Mouse (Mus musculus): ENCODE measurements at regions not wholly inside any gene's neighbourhood (a gene's known extent, or its start where the extent isn't known, plus 50 kb on each side); places are given as distances from the start of the nearest gene placed in this dataset.

- DNase-seq (ENCODE audit: low spot score in 2 of 2): peak in 1 of 2 experiments; percentile 36
Observed at GRCm38 (mm10) chr15:68811041-68811440, 2310.3 kb upstream of the Lrrc6 start.

DNA sequence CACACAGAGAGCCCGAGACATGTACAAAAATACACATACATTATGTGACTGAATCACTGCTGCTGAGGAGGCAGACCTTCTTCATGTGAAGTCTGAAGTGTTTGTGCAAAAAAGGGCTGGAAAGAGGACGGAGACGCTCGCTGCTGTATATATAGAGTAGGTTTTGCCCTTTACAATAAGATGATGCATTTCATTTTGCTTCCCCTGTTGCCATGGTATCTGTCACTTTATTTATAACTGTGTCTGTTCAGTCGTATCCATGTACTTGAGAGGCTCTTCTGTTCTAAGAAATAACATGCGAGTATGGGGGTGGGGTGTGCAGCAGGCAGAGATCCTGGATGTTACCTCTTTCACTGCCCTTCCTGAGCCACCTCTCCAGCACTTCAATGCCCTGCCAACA lies 2309.9 kb upstream of the Lrrc6 start:
- DNase-seq (ENCODE audit: low spot score in 2 of 2): peak; percentile 56 to 70

DNA sequence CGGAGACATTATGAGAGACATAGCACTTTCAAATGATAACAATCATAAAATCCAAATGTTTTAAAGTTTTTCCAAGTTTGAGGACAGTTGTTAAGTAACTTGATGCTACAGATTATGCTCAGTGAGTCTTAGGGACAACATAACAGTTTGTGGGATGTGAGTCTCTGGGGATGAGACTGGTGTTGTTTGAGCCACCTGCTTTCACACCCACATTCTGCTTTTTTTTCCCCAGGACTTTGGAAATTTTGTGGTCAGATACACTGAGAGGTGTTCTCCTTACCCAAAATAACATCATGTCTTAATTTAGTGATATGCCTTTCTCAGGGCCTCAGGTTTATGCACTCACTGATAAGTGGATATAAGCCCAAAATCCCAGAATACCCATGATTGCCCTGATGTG lies 2307.5 kb upstream of the Lrrc6 start:
- DNase-seq (ENCODE audit: low spot score in 2 of 2): no peak

DNA sequence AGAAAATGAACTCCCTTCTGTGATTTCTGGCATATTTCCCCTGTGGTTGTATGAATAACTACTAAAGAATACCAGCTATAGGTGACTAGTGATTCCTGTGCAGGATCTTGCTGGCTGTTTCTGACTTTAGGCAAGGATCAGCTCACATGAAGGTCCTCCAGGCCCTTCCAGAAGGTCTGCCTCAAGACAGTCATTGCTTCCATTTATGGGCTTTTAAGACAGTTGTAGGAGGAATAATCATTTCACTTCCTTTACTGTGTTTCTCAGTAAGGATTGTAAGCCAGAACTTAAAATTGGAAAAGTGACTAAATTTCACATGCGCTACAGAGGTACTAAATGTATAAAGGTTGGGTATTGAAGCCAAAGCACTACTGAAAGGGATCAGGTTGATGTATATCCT lies 2303.5 kb upstream of the Lrrc6 start:
- no peak for DNase-seq (ENCODE audit: low spot score in 2 of 2)

GRCm38 (mm10) chr15:68801763-68802162 lies 2301.1 kb upstream of the Lrrc6 start:
- DNase-seq (ENCODE audit: low spot score in 2 of 2): peak; percentile 19 to 37

DNA sequence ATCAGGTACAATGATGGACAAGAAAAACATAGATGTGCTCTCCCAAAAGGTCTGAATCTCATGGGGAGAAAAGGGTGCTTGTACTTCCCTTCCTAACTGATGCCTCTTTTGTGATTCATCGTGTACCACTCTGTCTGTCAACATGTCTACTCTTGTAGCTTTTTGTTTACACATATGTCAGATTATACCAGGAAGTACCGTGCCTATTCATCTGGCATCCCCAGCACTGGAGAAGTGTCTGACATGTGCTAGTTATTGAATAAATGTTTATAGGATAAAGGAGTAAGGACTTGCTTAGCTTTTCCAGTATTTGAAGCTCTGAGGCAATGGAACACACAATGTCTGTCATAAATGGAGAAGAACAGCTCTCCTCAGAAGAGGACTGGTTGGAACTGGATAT lies 2296.7 kb upstream of the Lrrc6 start:
- no peak for DNase-seq (ENCODE audit: low spot score in 2 of 2)

GRCm38 (mm10) chr15:68795239-68795960 lies 2294.7 kb upstream of the Lrrc6 start:
- peak; percentile 8 to 43 for DNase-seq (ENCODE audit: low spot score in 2 of 2)

DNA sequence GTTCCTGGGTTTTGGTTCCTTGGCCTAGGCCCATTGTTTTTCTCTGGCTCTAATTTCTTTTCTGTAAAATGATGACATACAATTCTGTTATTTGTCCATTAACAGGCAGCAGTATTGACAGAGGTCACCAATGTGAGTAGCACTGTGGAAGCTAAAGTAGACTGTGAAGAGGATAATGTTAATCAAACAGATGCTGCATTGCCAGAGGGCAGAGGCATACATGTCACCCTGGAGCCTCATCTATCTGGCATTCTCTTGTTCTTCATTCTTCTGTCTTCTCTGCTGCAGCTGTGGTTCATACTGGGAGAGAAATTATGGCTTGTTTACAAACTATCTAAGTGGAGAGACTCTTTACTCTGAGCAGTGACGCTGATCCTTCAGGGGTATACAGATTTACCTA lies 2259.2 kb upstream of the Lrrc6 start:
- DNase-seq (ENCODE audit: low spot score in 2 of 2): no peak

GRCm38 (mm10) chr15:68755255-68755654 lies 2254.5 kb upstream of the Lrrc6 start:
- DNase-seq (ENCODE audit: low spot score in 2 of 2): no peak

DNA sequence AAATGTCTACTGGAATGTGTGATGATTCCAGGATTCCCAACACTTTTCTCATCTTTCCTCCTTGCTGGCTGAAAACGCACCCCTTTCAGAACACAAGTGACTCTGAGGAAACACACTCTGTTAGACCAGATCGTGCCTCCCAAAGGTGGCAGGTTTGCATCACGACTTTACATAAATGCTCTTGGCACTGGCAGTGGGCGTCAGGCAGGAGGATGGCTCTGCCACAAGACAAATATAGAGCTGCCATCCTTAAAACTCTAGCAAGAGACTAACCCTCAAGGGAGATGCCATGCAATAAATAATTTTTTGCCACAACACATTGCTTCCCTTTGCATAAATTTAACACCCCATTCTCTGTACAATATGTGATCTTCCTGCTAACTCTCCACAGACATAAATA lies 2254.1 kb upstream of the Lrrc6 start:
- peak; percentile 79 to 80 for DNase-seq (ENCODE audit: low spot score in 2 of 2)

- no peak for DNase-seq (ENCODE audit: low spot score in 2 of 2)
Observed at GRCm38 (mm10) chr15:68739344-68739743, 2238.6 kb upstream of the Lrrc6 start.

DNA sequence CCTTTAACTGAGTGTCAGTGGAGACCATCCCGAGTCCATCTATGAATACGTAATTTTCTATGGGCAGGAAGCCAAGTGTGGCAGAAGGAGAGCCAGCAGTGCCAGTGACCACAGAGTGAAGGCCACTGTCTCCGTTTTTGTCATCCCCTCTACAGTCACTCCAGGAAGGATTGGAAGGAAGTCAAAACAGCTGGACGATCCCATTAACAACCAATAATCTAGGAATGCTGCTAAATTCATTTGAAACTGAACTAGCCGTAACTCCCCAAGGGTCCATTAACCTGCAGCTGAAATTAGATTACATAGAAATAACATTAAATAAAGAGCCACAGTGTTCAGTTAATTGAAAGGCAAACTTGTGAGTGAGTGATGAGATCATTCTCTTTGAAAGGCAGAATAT lies 2220.5 kb upstream of the Lrrc6 start:
- no peak for DNase-seq (ENCODE audit: low spot score in 2 of 2)

- DNase-seq (ENCODE audit: low spot score in 2 of 2): peak; percentile 22 to 32
Observed at GRCm38 (mm10) chr15:68719486-68719885, 2218.8 kb upstream of the Lrrc6 start.

DNA sequence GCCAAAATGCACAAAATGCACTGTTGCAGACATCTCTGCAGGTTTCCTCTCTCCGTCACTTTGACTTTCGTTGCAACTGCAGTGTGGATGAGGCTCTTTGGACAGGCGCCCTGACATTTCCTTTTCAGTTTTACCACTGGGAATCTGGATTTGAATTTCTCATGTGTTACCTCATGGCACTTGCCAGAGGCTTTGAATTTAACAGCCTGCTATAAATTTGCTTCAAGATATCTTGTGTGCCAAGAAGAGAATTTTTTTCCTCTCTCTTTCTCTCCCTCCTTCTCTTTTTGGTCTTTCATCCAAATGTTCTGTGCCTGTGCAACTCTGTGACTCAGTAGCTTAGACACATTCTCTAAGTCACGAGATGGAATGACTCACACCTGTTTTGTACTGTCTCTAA lies 2213.6 kb upstream of the Lrrc6 start:
- peak; percentile 41 to 47 for DNase-seq (ENCODE audit: low spot score in 2 of 2)

GRCm38 (mm10) chr15:68707306-68707705 lies 2206.6 kb upstream of the Lrrc6 start:
- no peak for DNase-seq (ENCODE audit: low spot score in 2 of 2)

- peak; percentile 25 to 30 for DNase-seq (ENCODE audit: low spot score in 2 of 2)
Observed at GRCm38 (mm10) chr15:68695041-68695650, 2194.4 kb upstream of the Lrrc6 start.

GRCm38 (mm10) chr15:68667462-68667861 lies 2166.8 kb upstream of the Lrrc6 start:
- DNase-seq (ENCODE audit: low spot score in 2 of 2): no peak

GRCm38 (mm10) chr15:68665331-68665730 lies 2164.6 kb upstream of the Lrrc6 start:
- no peak for DNase-seq (ENCODE audit: low spot score in 2 of 2)

DNA sequence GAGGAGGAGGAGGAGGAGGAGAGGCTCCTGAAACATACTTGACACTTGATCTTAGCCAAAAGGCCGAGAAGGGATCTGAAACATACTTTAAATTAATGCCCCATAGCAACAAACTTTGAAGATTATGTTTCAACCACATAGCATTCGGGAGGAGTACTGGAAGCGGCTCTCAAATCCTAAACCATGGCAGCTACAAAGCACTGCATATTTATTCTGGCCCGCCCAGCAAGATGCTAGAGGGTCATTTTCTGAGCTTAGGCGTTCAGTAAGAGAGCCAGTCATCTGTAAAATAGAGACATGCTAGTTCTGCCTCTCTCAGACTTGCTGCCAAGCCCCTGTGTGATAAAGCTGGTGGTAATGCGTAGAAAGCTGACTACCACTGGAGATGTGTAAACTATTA lies 2156.0 kb upstream of the Lrrc6 start:
- no peak for DNase-seq (ENCODE audit: low spot score in 2 of 2)

DNA sequence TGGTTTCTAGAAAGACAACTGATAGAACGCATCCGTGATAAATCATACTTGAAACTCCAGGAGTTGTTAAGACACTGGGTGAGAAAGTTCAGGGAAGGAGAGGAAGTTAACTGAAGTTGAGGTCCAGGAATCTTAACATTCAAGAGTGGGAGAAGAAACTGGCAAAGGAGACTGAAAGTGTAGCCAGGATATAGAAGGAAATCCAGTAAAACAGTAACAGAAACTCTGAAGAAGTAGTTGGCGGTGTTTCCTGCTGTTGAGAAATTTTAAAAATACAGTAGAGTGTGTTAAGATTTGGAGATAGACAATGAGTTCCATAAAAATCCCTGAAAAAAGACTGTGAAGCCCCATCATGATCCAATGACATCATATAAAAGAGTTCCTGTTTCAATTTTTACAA lies 2154.3 kb upstream of the Lrrc6 start:
- DNase-seq (ENCODE audit: low spot score in 2 of 2): no peak

- DNase-seq (ENCODE audit: low spot score in 2 of 2): no peak
Observed at GRCm38 (mm10) chr15:68650609-68651008, 2149.9 kb upstream of the Lrrc6 start.

- DNase-seq (ENCODE audit: low spot score in 2 of 2): no peak
Observed at GRCm38 (mm10) chr15:68650033-68650432, 2149.3 kb upstream of the Lrrc6 start.

DNA sequence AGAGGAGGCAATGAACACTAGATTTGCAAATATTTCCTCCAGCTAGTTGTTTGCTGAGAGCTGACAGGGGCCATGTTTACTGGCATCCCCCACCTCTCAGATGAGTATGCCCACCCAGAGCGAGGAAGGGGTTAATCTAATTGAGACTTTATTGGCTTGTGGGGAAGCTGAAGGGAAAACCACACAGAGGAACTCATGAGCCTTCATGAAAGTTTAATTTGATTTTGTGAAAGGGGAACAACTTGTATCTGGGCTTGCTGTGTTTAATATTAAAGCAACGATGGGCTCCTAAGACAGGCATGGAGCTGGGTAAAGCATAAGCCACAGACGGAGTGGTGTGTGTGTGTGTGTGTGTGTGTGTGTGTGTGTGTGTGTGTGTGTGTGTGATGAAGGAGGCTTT lies 2146.2 kb upstream of the Lrrc6 start:
- DNase-seq (ENCODE audit: low spot score in 2 of 2): no peak

DNA sequence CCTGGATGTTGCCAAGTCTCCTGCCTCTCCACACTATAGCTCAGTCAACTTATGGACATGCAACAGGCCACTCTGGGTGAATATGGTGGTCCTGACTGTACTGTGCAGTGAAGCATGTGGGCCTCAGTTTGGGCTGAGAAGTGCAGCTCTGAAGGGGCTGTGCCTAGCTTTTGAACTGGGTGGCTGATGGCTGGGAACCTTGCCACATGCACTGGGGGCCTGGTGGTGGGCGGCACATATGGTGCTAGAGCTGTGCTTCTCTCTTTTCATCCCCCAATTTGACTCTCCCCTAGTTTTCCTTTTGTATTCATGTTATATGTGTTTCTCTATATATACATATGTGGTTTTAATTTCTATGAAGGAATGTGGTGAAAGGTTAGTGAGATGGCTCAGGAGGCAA lies 2144.2 kb upstream of the Lrrc6 start:
- DNase-seq (ENCODE audit: low spot score in 2 of 2): peak in 1 of 2 experiments; percentile 33
